Mouse (Mus musculus) CD4-positive, CD25-positive, alpha-beta regulatory T cell, adult 2 months (primary cell): ENCODE results near the gene Cct8l1.

Experiments used
- DNase-seq: peaks from one replicate; pipeline ENCODE4 v3.0.0-alpha.2; 2012; ENCODE audit warnings: low read depth, low spot score

The Cct8l1 gene

DNA sequence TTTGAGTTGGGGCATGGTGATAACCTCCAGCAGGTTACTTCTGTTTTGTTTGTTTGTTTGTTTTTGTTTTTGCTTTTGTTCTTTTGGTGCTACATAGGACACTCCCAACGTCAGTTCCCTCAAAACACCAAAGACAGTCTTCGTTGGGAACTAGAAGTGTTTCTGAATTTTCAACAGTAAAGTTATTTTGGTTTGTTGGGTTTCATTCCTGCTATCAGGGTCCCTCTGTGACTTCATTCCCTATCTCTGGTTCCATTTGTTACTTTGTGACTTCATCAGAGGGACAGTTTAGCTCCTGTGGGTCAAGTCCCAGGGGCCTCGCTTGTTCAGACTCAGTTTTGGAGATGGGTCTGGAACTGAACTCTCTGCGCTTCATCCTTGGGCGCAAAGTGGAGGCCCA, at the start of gene Cct8l1:
TSS of gene Cct8l1 (plus strand) at position 301 of the 400 bp plus-strand sequence.
- no peak for DNase-seq

DNA sequence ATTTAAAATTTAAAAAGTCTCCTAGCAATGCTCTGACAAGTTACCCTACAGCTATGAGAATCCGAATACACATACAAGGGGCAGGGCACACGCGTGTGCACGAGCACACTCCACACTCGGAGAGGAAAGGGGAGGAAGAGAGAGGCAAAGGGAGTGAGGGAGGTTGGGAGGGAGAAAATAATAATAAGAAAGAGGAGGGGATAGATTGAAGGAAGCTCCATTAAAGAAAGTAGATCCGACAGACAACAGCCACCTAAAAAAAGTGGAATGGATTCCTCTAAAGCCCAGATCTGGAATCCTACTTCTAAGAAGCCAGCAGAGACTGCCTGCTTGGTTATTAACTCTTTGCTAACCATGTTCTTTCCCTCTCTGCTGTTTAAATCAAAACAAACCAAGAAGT, 43.8 kb upstream of the Cct8l1 start:
- DNase-seq: no peak

DNA sequence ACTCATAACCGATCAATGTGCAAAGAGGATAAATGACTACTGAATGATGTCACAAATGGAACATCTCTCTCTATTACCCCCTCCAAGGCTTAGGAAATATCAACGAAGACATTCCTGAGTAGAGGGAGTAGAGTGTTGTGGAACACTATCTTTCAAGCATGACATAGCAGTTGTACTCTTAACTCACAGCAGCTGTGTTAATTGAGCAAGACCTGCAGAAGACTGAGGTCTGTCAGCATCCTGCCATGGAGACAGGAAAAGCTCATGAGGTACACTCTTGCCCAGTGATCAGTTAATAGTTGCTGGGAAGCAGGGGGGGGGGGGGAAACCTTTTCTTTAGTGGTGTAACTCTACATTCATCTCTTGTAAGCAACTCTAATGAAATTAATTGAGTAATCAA, 40.1 kb upstream of the Cct8l1 start:
- no peak for DNase-seq

DNA sequence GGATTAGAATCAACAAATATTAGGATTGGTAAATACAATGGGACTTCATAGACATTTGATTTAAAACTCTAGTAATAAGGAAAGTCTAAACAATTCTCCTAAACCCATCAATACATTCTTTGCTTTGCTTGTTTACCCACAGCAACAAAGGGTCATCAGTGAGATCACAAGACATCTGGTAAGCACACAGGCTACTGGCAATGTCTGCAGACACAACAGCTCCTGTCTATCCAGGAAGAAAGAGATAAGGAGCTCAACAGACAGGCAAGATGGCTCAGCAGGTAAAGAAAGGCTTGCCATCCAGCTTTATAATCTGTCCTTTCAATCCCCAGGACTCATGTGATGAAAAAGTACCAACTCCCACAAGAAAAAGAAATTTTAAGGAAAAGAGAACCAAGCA, 37.0 kb upstream of the Cct8l1 start:
- no peak for DNase-seq

DNA sequence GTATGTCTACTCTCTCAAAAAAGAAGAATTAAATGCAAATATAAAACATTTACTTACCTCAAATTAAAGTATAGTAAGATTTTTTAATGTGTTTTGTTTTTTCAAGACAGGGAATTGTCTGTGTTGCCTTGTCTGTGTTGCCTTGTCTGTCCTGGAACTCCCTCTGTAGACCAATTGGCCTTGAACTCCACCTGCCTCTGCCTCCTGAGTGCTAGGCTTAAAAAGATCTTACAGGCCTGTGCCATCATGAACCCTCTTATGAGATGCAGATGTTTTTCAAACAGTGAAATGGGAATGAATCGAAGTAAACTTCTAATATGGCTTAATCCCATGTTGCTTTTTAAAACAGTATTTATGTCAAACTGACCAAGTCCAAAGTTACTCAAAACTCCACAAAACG, 19.2 kb upstream of the Cct8l1 start:
- DNase-seq: no peak

DNA sequence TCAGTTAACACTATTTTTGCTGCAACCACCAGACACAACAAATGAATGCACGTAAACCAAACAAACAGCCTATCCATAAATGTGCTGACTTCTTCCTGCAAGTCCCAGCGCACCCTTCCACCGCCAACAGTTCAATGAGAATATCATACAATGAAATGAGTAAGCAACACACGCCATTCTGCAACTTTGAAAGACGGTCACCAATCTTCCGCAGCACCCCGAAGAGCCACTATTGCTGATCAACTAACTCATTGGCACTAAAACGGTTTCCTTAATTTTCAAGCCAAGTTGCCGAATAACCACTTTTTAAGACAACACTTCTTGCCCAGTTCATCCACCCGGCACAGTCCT, 18.5 kb upstream of the Cct8l1 start:
- peak; percentile 44 for DNase-seq

DNA sequence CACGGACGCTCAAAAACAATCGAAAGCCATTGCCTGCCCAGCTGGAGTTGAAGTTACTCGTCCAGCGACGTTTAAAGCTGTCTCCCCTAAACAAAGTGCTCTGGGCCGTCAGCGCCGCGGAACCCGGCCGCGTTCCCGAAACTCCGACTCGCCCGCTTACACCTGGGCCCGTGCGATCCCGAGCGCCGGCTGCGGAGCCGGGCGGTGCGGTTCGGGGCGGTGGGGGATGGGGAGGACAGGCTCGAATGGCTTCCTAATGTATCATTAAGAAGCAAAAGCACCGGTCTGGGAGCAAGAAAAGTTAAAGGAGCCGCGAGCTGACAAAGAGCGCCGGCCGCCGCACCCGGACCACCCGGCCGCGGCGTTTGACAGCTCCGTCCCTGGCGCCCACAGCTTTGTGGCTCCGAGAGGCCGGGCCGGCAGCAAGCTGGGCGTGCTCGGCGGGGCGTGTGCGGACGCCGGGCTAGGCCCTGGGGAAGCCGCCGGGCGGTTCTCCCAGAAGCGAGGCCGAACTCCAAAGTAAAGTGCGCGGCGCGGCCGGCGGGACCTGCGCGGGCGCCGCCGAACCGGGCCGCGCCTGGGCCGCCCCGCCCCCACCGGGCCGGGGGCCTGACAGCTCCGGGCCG, 18.0 kb upstream of the Cct8l1 start:
- peak; percentile 62 for DNase-seq

DNA sequence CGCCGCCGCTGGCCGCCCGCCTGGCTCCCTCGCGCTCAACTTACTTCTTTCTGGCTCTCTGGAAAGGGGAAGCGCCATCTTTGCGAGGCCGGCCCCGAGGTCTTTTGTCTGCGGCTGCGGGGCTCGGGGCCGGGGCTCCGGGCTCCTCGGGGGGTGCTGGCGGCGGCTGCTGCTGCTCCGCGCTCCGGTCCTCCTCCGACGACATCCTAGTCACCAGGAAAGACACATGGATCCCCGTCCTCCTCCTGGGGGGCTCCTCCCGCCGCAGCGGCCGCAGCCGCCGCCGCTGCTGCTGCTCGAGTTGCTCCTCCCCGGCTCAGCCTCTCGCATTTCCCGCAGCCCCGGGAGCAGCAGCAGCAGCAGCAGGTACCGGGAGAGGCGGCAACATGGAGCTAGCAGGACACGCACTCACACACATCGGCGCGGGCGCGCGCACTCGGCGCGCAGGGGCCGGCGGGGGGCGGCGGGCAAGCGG, 17.5 kb upstream of the Cct8l1 start, which contains the start of gene Kmt2c:
TSS of gene Kmt2c (minus strand) at position 438 of the 475 bp plus-strand sequence.
- DNase-seq: peak; percentile 83

DNA sequence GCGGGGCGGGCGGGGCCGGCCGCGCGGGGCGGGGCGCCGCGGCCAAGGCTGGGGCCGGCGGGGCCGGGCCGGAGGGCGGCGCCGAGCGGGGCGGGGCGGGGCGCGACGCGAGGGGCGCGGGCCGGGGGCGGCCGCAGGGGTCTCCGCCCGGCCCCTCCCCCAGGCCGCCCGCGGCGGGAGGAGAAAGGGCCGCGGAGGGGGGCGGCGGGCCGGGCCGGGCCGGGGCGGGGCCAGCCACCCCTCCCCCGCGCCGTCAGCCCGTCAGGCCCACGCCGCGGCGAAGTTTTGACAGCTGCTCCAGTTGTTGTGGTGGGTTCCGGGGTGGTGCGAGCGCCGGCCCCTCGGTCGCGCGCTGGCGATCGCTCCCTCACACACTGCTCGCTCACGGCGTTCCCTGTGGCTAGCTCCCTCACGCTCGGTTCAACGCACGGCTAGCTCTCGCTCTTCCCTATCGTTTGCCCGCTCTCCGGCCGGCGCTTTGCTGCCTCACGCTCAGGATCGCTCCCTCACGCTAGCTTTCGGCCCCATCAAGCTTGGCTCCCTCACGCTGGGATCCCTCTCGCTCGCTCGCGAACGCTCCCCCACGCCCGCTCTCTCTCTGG, 16.9 kb upstream of the Cct8l1 start:
- DNase-seq: peak; percentile 85

DNA sequence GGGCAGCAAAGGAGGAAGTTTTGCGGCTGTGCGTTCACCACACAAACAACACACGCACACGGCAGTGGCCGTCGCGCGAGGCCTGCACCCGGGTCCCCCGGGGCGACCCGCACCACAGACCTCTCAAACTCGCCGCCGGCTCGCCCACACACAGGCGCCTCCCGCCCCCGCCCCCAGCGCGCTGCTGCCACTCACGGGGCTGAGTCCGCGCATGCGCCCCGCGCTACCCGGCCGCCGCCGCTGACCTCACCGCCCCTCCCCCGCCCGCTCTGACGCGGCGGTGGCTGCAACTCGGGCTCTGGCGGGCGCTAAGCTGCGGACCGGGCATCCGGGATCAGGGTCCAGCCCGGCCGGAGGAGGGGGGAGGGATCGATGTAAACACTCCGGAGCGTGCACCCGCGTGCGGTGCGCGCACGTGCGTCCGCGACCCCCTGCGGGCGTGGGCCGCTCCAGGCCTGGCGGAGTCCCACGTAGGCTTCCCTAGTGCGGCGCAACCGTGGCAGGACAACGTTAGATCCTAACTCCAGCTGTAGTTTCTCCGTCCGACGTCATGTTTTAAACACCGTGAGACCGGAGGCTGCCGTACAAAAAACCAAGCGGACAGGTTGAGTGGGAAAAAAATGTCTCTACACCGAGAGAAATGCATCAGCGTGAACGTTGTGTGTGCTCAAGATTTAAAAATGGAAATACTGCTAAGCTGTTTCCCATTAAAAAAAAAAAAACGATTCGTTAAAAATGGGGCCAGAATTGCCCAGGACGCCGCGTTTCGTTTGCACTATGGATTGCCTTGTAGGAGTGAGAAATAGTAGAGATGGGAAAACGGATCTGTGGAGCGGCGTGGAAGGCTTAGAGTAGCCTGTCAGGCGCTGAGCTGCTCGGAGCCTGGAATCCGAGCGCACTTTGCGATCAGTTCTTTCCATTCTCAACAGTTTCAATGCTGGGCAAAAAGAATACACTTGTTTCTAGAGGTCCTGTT, 16.2 kb upstream of the Cct8l1 start:
- DNase-seq: peak; percentile 98

DNA sequence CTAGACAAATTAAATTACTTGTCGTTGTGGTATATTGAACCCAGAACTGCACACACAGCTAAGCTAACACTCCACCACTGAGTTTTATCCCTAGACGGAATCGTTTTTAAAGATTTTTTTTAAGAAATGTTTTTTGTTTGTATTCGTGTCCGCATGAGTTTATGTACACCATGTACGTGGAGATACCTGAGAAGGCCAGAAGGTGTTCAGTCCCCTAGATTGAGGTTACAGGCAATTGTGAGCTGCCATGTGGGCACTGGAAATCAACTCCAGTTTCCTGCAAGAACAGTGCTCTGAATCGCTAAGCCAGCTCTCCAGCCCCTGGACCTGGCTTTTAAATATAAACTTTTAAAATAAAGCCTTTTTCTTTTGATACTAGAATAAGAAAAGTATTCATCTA, 15.2 kb upstream of the Cct8l1 start:
- peak; percentile 14 for DNase-seq

DNA sequence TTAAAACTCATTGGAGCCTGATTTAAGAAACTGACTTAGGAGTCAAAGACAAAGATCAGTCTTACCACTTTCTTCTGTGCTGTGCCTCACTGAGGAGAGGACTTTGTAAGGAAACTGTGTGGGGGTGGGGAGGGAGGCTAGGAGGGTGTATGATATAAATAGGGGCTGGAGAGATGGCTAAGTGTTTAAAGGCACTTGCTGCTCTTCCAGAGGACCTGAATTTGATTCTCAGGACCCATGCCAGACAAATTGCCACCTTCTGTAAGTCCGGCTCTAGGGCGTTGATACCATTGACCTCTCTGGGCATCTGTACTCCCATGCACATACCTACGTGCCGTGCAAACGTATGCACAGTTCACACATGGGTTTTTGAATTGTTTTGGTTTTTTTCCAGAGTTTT, 9.8 kb upstream of the Cct8l1 start:
- DNase-seq: no peak

DNA sequence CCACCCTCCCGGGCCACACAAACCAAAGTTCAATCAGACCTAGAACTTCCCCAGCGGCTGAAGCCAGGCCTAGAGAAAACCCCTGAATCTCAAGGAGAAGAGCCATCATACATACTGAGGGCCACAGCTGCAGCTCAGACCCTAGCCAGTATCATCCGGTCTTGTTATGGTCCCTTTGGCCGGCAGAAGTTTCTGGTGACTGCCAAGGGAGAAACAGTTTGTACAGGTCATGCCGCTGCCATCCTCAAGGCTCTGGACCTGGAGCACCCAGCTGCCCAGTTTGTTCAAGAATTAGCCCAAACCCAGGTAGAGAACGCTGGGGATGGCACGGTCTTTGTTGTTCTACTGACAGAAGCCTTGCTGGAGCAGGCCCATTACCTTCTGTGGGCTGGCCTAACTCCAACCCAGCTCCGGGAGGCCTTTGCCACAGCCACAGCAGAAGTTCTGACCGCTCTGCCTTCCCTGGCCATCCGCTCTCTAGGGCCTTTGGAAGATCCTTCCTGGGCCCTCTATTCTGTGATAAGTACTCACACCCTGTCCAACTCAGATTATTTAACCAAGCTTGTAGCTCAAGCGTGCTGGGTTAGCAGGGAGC, 531 bp downstream of the Cct8l1 start:
- no peak for DNase-seq

DNA sequence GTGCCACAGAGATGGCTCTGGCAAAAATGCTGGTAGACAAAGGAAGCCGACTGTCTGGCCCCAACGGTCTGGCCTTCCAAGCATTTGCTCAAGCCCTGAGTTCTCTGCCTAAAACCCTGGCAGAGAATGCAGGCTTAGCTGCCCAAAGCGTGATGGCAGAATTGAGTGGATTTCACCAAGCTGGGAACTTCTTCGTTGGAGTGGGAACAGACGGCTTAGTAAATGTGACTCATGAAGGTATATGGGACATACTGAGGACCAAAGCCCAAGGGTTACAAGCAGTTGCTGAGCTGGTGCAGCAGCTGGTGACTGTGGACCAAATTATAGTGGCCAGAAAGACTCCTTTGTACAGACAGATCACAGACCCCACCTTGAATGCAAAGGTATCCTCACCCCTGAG, 1.7 kb downstream of the Cct8l1 start:
- no peak for DNase-seq

DNA sequence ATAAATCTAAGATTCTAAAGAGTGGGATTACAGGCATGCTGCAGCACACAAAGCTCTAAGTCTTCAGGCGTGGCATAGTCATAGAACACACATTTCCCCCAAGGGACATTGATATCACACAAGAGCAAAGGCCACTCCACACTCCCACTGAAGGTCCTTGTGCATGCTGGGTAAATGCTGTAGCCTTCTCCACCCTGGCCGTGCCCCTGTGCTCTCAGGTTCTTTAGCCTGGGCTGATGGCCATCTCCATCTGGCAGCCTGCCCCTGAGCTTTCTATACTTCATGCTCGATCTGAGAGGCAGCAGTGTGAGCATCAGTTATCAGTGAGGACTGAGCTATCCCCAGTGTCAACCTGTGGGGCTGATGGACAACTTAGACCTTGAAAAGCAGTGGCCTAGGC, 4.0 kb downstream of the Cct8l1 start:
- DNase-seq: no peak

DNA sequence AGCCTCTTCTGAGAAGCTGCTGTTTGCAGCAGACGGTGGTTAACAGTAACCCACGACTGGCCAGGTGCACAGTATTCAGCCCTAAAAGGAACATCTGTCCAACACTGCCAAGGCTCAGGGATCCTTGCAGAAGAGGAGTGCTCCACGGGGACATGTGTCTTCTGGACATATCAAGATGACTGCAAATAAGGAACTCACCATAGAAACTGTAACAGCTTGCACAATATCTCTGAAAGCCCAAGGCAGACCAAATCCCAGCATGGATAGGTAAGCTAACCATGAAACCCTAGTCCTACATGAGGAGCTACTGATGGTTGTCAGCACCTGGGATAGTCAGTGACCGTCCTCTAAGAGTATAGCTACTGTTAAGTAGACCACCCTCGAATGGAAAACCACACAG, 5.6 kb downstream of the Cct8l1 start:
- DNase-seq: no peak

DNA sequence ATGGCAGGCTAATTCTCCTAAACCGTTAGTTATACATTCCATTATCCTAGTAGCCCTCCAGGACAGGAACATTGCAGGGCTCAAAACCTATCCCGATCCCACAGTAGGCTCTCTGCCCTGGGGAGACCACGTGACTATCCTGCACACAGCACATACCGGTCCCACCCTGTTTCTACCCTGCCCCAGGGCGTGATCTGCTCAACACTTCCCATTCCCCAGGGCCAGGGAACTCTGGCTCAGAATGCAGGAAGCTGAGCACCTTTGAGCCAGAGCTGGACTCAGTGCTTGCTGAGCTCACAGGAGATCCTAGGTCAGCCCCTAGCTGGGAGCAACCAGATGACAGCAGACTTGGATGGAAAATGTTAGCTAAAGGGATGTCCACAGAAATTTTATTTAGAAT, 10.2 kb downstream of the Cct8l1 start:
- DNase-seq: no peak

DNA sequence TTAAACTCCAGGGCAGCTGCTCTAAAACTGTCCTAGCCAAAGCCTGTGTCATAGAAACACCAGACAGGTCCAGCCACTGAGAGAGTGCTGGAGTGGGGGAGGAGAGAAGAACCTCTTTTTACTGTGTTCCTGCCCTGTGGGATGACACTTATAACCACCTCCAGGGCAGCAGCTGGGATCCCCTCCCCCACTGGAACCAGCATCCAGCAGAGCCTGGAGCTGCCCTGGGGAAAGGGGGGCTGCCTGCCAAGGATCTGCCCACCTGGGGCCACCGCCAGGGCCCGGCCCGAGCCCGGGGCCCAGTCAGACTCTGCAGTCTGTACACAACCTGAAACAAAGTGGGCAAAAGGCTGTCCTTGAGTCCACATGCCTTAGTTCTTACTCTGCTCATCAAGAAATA, 11.1 kb downstream of the Cct8l1 start:
- no peak for DNase-seq

DNA sequence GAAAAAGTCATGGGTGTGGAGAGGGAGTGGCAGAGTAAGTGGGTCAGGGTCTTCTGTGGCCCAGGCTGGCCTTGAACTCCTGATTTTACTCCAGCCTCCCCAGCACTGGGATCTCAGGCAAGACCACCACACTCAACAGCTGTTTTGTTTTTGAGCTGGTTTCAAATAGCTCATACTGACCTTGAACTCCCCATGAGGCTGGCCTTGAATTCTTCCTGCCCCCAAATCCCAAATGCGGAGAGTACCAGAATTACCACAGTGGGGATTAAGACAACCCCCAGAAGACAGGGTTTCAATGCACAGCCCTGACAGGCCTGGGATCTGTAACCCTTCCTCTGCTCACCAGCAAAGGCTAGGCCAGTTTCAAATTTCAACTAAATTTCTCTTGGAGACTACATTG, 12.1 kb downstream of the Cct8l1 start:
- no peak for DNase-seq

DNA sequence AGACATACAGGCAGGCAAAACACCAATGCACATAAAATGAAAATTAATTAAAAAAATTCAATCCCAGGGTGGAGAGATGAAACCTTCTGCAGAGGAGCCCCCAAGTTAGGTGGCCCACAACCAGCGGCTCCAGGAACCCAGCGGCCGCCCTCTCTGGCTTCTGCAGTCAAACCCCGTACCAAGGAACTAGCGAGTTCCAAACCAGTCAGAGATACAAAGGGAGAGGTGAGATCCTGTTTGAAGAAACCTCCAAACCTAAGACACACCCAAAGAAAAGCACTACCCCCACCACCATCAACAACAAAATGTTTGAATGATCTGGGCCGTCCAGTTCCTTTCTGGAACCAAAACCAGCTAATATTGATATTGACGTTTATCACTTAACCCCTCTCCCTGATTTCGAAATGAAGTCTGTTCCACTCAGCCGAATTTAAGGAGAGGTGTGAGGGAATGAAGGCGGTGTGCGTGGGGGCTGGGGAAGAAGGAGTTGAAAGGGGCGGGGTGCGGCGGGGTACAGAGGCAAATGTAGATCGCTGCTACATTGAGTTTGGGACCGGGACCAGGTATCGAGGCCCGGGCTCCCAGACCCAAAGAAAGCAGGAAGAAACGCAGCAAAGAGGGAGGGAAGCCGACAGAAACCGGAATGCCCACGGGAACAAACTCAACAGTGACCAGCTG, 13.1 kb downstream of the Cct8l1 start:
- DNase-seq: no peak
